Mouse (Mus musculus) MN1 (cell line): ENCODE data around the gene Dock6.
A peak's percentile ranks its signal among the peaks of the same experiment; 100 is the strongest.
"Not testable (repeated sequence)": the region's sequence is repeated elsewhere in the genome, so short reads cannot be mapped to it uniquely, and the experiment has no call there.

Source experiments
- DNase-seq: peaks from one replicate; pipeline ENCODE4 v3.0.0-alpha.2; 2016; ENCODE audit warnings: low spot score

Gene Dock6

GRCm38 (mm10) chr9:21781657-21782468, 70.6 kb downstream of the Dock6 start:
- no peak for DNase-seq

- no peak for DNase-seq
These were observed 74.7 kb downstream of the Dock6 start for GRCm38 (mm10) chr9:21777726-21778125.

- no peak for DNase-seq
These were observed 78.1 kb downstream of the Dock6 start for GRCm38 (mm10) chr9:21774353-21774752.

GRCm38 (mm10) chr9:21773396-21773795, 79.0 kb downstream of the Dock6 start:
- not testable (repeated sequence) for DNase-seq

GRCm38 (mm10) chr9:21769558-21770183, 82.8 kb downstream of the Dock6 start:
- DNase-seq: peak; percentile 54

- peak; percentile 50 for DNase-seq
These were observed 83.7 kb downstream of the Dock6 start for GRCm38 (mm10) chr9:21768511-21769411.

- peak; percentile 29 for DNase-seq
These were observed 84.5 kb downstream of the Dock6 start for GRCm38 (mm10) chr9:21767896-21768295.

GRCm38 (mm10) chr9:21764084-21764999, 88.1 kb downstream of the Dock6 start:
- no peak for DNase-seq

- DNase-seq: no peak
These were observed 90.3 kb downstream of the Dock6 start for GRCm38 (mm10) chr9:21762135-21762534.

GRCm38 (mm10) chr9:21760155-21761088, 92.0 kb downstream of the Dock6 start, which contains the start of gene Spc24:
Spc24 (minus strand) TSS chr9:21760303.
- DNase-seq: peak; percentile 95

- no peak for DNase-seq
These were observed 92.7 kb downstream of the Dock6 start for GRCm38 (mm10) chr9:21759718-21760117.

GRCm38 (mm10) chr9:21758576-21759529, 93.6 kb downstream of the Dock6 start:
- no peak for DNase-seq

- DNase-seq: no peak
These were observed 97.7 kb downstream of the Dock6 start for GRCm38 (mm10) chr9:21754516-21755321.

GRCm38 (mm10) chr9:21754003-21754402, 98.4 kb downstream of the Dock6 start:
- DNase-seq: peak; percentile 56

- DNase-seq: peak; percentile 83
These were observed 100.1 kb downstream of the Dock6 start for GRCm38 (mm10) chr9:21752252-21752792.

GRCm38 (mm10) chr9:21751347-21751746, 101.1 kb downstream of the Dock6 start:
- peak; percentile 72 for DNase-seq

GRCm38 (mm10) chr9:21750370-21750769, 102.1 kb downstream of the Dock6 start:
- no peak for DNase-seq
